In genomic region chr8:96647743-96648142, GRCm38 (mm10) we compare ENCODE assay signal across 29 mouse cellular contexts.
DNase-seq lines count a peak whose midpoint lies in the region; ATAC-seq and TF ChIP-seq lines count a peak whose summit lies in the region.
"Had no signal": no experiment of that assay in that cellular context is flagged by ENCODE, and none has a peak within 500 bp of the region (broad histone marks: within the 10 kb centered on the region; RNA-seq: fewer than 3 reads in every experiment).

No protein-coding gene starts in this region.

- no peaks in the 10 kb centered on the region for H3K4me1 ChIP-seq in kidney, embryonic 14.5 days (ENCODE audit: control insufficient read depth, insufficient read depth, low read length)
- H3K4me1 ChIP-seq in kidney, postnatal 0 days (replicated peaks; ENCODE audit: insufficient read depth, low read length) = no peaks in the 10 kb centered on the region
- H3K4me1 ChIP-seq in kidney, adult 2 months (ENCODE audit: control insufficient read depth, insufficient read depth, low read length) = no peaks in the 10 kb centered on the region
- H3K4me1 ChIP-seq: embryonic facial prominence, embryonic 10.5 days; embryonic facial prominence, embryonic 13.5 days; forebrain, embryonic 12.5 days; forebrain, embryonic 15.5 days; heart, embryonic 12.5 days; heart, embryonic 15.5 days; hindbrain, embryonic 10.5 days; hindbrain, embryonic 13.5 days had no signal

- TF ChIP-seq CTCF in kidney, postnatal 0 days (IDR thresholded peaks at IDR 0.05; ENCODE audit: low read depth) = no peak
- no peak for TF ChIP-seq CTCF in kidney, adult 2 months (conservative IDR thresholded peaks at IDR 0.05; ENCODE audit: insufficient read depth, insufficient read length, low read depth, low read length)

- ATAC-seq in kidney, embryonic 14.5 days (ENCODE audit: low FRiP score, low TSS enrichment) = peak; percentile 57
- no peak for ATAC-seq in kidney, postnatal 0 days (replicated peaks; ENCODE audit: low FRiP score, low read depth)
- ATAC-seq: forebrain, embryonic 15.5 days; hindbrain, embryonic 16.5 days had no signal

- H3K9me3 ChIP-seq in kidney, embryonic 14.5 days (ENCODE audit: control insufficient read depth, low read length) = no peaks in the 10 kb centered on the region
- H3K9me3 ChIP-seq in kidney, postnatal 0 days (replicated peaks; ENCODE audit: low read length) = no peaks in the 10 kb centered on the region
- H3K9me3 ChIP-seq: embryonic facial prominence, embryonic 10.5 days; embryonic facial prominence, embryonic 13.5 days; forebrain, embryonic 12.5 days; forebrain, embryonic 15.5 days; heart, embryonic 12.5 days; heart, embryonic 15.5 days; hindbrain, embryonic 10.5 days; hindbrain, embryonic 13.5 days had no signal

- no peak overlapping the region for H3K27ac ChIP-seq in kidney, embryonic 14.5 days (ENCODE audit: low read depth, low read length)
- H3K27ac ChIP-seq in kidney, postnatal 0 days = no peak overlapping the region
- no peak overlapping the region for H3K27ac ChIP-seq in kidney, adult 2 months (ENCODE audit: insufficient read depth, low read depth, low read length)
- H3K27ac ChIP-seq: embryonic facial prominence, embryonic 10.5 days; embryonic facial prominence, embryonic 13.5 days; forebrain, embryonic 12.5 days; forebrain, embryonic 15.5 days; heart, embryonic 15.5 days; hindbrain, embryonic 10.5 days; hindbrain, embryonic 13.5 days had no signal

- no peak for TF ChIP-seq POLR2A in kidney, adult 2 months (IDR thresholded peaks at IDR 0.05; ENCODE audit: low read depth, low read length)

- H3K36me3 ChIP-seq in kidney, embryonic 14.5 days (ENCODE audit: control insufficient read depth, insufficient read depth, low read length) = no peaks in the 10 kb centered on the region
- no peaks in the 10 kb centered on the region for H3K36me3 ChIP-seq in kidney, postnatal 0 days (ENCODE audit: insufficient read depth, low read length)
- no peaks in the 10 kb centered on the region for H3K36me3 ChIP-seq in kidney, adult 2 months (ENCODE audit: control insufficient read depth, insufficient read depth, low read length)
- H3K36me3 ChIP-seq: embryonic facial prominence, embryonic 10.5 days; embryonic facial prominence, embryonic 13.5 days; forebrain, embryonic 12.5 days; forebrain, embryonic 15.5 days; G1E; heart, embryonic 12.5 days; heart, embryonic 15.5 days; hindbrain, embryonic 10.5 days; hindbrain, embryonic 13.5 days had no signal

- DNase-seq in adrenal gland, adult 2 months = peak; percentile 19
- no peak for DNase-seq in adrenal gland, postnatal 25 days
- no peak for DNase-seq in kidney, adult 18-20 months
- DNase-seq in kidney, postnatal 0 days (ENCODE audit: low spot score) = peak; percentile 3
- DNase-seq in kidney, adult 2 months = no peak
- no peak for DNase-seq in Muller cell, postnatal 12 days (ENCODE audit: inconsistent ontology term)
- DNase-seq: B cell, adult 2 months; cerebellum, adult 11-12 months; cerebellum, adult 8-10 months; cerebellum, postnatal 10 days; cerebellum, postnatal 36 days; embryo, embryonic 11 days; gastrocnemius, postnatal 25 days; heart, adult 18-20 months; heart, postnatal 10 days; heart, postnatal 36 days had no signal

- no peaks in the 10 kb centered on the region for H3K27me3 ChIP-seq in kidney, embryonic 14.5 days (ENCODE audit: control insufficient read depth, insufficient read depth, low read length)
- H3K27me3 ChIP-seq in kidney, postnatal 0 days (ENCODE audit: insufficient read depth, low read length) = no peaks in the 10 kb centered on the region
- no peaks in the 10 kb centered on the region for H3K27me3 ChIP-seq in kidney, adult 2 months (replicated peaks; ENCODE audit: control insufficient read depth, insufficient read depth, low read length)
- H3K27me3 ChIP-seq: CH12.LX; embryonic facial prominence, embryonic 13.5 days; forebrain, embryonic 12.5 days; forebrain, embryonic 15.5 days; heart, embryonic 12.5 days; heart, embryonic 15.5 days; hindbrain, embryonic 13.5 days had no signal

- no peak overlapping the region for H3K4me3 ChIP-seq in kidney, embryonic 14.5 days (ENCODE audit: low read length)
- no peak overlapping the region for H3K4me3 ChIP-seq in kidney, postnatal 0 days (replicated peaks; ENCODE audit: low read depth, low read length)
- no peak overlapping the region for H3K4me3 ChIP-seq in kidney, adult 2 months (ENCODE audit: insufficient read depth, low read depth, low read length)
- H3K4me3 ChIP-seq: embryonic facial prominence, embryonic 10.5 days; embryonic facial prominence, embryonic 13.5 days; erythroblast, embryonic 14.5 days; forebrain, embryonic 12.5 days; forebrain, embryonic 15.5 days; heart, embryonic 12.5 days; heart, embryonic 15.5 days; hindbrain, embryonic 10.5 days; hindbrain, embryonic 13.5 days had no signal

- no peak overlapping the region for H3K4me2 ChIP-seq in kidney, embryonic 14.5 days (replicated peaks; ENCODE audit: low read depth, low read length)
- H3K4me2 ChIP-seq in kidney, postnatal 0 days (ENCODE audit: low read length) = no peak overlapping the region
- H3K4me2 ChIP-seq: embryonic facial prominence, embryonic 13.5 days; forebrain, embryonic 12.5 days; forebrain, embryonic 15.5 days; heart, embryonic 12.5 days; heart, embryonic 15.5 days; hindbrain, embryonic 13.5 days had no signal

- WGBS in kidney, embryonic 14.5 days = 31% methylated on average over 5 of the region's 5 CpGs
- 27% methylated on average over 5 of the region's 5 CpGs for WGBS in kidney, postnatal 0 days
- WGBS in kidney, adult 2 months = 46% methylated on average over 5 of the region's 5 CpGs

- H3K9ac ChIP-seq in kidney, embryonic 14.5 days (ENCODE audit: low read depth, low read length) = no peak overlapping the region
- no peak overlapping the region for H3K9ac ChIP-seq in kidney, postnatal 0 days (ENCODE audit: low read depth, low read length)
- H3K9ac ChIP-seq: embryonic facial prominence, embryonic 13.5 days; forebrain, embryonic 12.5 days; forebrain, embryonic 15.5 days; heart, embryonic 12.5 days; heart, embryonic 15.5 days; hindbrain, embryonic 13.5 days had no signal

Comparison
In these comparisons a context has a peak if more than half of its experiments do, and no peak if none do; other contexts are left out.
1. DNase-seq: peak in adrenal gland, adult 2 months (single experiment) and kidney, postnatal 0 days (single experiment); none in adrenal gland, postnatal 25 days (single experiment), kidney, adult 18-20 months (single experiment), kidney, adult 2 months (single experiment) and Muller cell, postnatal 12 days (single experiment).